Mouse (Mus musculus): ENCODE measurements at regions not wholly inside any gene's neighbourhood (a gene's known extent, or its start where the extent isn't known, plus 50 kb on each side); places are given as distances from the start of the nearest gene placed in this dataset.

- H3K4me1 ChIP-seq (ENCODE audit: control insufficient read depth, insufficient read depth, low read length) = no peaks in the 10 kb centered on the region
- TF ChIP-seq CTCF (IDR thresholded peaks at IDR 0.05; ENCODE audit: control insufficient read depth, insufficient read depth, low read length) (no peak), POLR2A (IDR thresholded peaks at IDR 0.05; ENCODE audit: borderline replicate concordance, control insufficient read depth, low read depth, low read length) (no peak)
- 77% methylated on average over 7 of the region's 7 CpGs for WGBS
- H3K4me3 ChIP-seq (replicated peaks; ENCODE audit: control insufficient read depth, low read depth, low read length) = no peak overlapping the region
- H3K27ac ChIP-seq (ENCODE audit: control insufficient read depth, insufficient read depth, low read depth, low read length, poor library complexity) = no peak overlapping the region
Measured at GRCm38 (mm10) chr10:125802923-125803583, 162.9 kb upstream of the Lrig3 start.

DNA sequence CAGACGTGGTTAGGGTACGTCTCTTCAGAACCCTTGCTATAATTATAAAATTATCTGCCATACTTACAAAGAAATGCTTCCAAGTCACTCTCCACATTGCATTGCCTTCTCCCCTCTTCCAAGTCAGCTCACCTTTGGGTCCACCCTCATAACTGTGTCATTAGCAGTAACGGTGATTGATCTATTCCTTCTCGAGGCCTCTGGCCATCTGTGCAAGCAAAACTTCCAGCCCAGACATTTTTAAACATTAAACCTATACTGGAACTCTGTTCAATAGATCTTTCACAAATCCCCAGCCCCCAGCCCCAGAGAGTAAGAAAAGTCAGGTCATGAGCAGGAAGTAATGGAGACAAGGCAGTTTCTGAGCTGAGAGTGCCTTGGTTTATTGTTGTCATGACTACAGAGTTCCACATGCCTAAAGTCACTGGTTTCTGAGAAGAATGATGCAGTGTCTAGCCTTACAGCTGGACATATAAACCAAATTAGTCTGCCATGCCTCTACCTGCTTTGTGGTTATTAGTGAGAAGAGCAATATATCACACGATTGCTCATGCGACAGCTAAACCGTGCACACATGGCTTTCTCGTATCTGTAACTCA lies 156.1 kb upstream of the Lrig3 start:
- TF ChIP-seq POLR2A (IDR thresholded peaks at IDR 0.05; ENCODE audit: borderline replicate concordance, control insufficient read depth, low read depth, low read length) (no peak), CTCF (IDR thresholded peaks at IDR 0.05; ENCODE audit: control insufficient read depth, insufficient read depth, low read length) (no peak)
- H3K4me3 ChIP-seq (replicated peaks; ENCODE audit: control insufficient read depth, low read depth, low read length) = no peak overlapping the region
- no peaks in the 10 kb centered on the region for H3K4me1 ChIP-seq (ENCODE audit: control insufficient read depth, insufficient read depth, low read length)
- H3K27ac ChIP-seq (ENCODE audit: control insufficient read depth, insufficient read depth, low read depth, low read length, poor library complexity) = no peak overlapping the region
- WGBS = 73% methylated on average over 8 of the region's 8 CpGs

DNA sequence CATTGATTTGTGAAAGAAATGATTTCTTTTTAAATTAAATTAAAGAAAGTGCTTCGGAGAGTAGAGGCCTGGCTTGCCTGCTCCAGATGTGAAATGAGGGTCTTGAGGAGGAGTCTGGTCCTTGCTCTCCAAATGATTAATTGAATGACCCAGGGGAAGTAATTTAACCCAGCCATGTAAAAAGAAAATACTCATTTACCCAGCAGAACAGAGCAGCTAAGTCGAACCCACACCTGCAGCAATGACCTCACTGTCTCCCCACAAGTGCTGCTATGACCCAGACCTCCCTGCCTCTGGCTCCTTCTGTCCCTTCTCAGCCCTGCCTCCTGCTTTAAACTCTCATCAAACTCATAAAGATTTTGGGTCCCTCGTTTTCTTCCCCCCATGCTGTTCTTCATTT lies 155.4 kb upstream of the Lrig3 start:
- TF ChIP-seq POLR2A (IDR thresholded peaks at IDR 0.05; ENCODE audit: borderline replicate concordance, control insufficient read depth, low read depth, low read length) = no peak
- no peak for TF ChIP-seq CTCF (IDR thresholded peaks at IDR 0.05; ENCODE audit: control insufficient read depth, insufficient read depth, low read length)
- Histone ChIP-seq H3K4me1 (ENCODE audit: control insufficient read depth, insufficient read depth, low read length) (no peaks in the 10 kb centered on the region), H3K27ac (ENCODE audit: control insufficient read depth, insufficient read depth, low read depth, low read length, poor library complexity) (no peak overlapping the region), H3K4me3 (replicated peaks; ENCODE audit: control insufficient read depth, low read depth, low read length) (no peak overlapping the region)
- WGBS = 53% methylated on average over 3 of the region's 3 CpGs

DNA sequence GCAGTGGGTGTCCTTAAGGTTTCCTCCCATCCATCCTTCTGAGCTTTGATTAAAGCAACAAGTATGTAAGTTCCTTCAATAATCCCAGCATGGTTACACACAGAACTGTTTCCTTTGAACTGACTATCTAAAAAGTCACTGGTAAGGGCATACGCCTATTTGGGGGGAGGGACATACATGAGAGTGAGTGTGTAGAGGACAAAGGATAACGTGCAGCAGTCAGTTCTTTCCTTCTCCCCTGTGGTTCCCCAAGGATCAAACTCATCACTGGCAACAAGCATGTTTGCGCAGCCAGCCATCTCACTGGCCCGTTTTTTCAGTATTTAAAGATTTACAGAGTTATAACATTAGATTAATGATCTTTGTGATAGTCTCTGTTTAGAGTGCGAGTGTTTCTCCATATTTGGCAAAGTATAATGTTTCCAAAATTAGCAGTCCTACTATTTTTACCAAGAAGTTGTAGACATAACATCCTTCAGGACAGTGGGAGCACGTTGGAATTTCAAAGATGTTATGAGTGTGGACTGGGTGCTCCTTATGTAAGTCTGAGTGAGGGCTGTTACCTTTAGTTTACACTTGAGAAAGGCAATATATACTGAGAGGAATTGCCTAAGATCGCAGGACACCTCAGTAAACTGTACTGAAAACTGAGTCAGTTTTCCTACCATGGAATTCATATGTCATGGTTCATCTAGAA lies 151.6 kb upstream of the Lrig3 start:
- H3K27ac ChIP-seq (ENCODE audit: control insufficient read depth, insufficient read depth, low read depth, low read length, poor library complexity) = no peak overlapping the region
- H3K4me3 ChIP-seq (replicated peaks; ENCODE audit: control insufficient read depth, low read depth, low read length) = no peak overlapping the region
- 71% methylated on average over 7 of the region's 7 CpGs for WGBS
- TF ChIP-seq POLR2A (IDR thresholded peaks at IDR 0.05; ENCODE audit: borderline replicate concordance, control insufficient read depth, low read depth, low read length) (no peak), CTCF (IDR thresholded peaks at IDR 0.05; ENCODE audit: control insufficient read depth, insufficient read depth, low read length) (no peak)
- H3K4me1 ChIP-seq (ENCODE audit: control insufficient read depth, insufficient read depth, low read length) = no peaks in the 10 kb centered on the region

- 65% methylated on average over 5 of the region's 5 CpGs for WGBS
- no peak overlapping the region for H3K4me3 ChIP-seq (replicated peaks; ENCODE audit: control insufficient read depth, low read depth, low read length)
Measured at GRCm38 (mm10) chr10:125832134-125832533, 133.8 kb upstream of the Lrig3 start.

DNA sequence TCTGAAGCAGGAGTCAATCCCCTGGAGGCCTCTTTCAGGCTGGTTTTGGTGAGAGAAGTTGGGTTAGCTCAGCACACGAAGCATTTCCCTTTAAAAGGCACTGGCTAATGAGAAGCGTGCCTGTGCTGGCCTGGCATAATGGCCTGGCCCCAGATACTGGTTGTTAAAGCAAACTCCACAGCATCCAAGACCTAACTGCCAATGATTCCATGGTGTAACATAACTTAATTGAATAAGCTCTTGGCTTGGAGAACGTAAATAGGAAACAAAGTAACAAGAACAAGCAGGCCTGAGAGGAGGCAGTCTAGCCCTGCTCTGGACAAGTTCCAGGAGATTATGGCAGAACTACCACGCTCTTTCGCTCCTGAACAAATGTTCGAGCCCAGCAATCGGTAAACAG lies 133.2 kb upstream of the Lrig3 start:
- Histone ChIP-seq H3K27ac (ENCODE audit: control insufficient read depth, insufficient read depth, low read depth, low read length, poor library complexity) (no peak overlapping the region), H3K4me1 (ENCODE audit: control insufficient read depth, insufficient read depth, low read length) (no peaks in the 10 kb centered on the region; the same call in 1 of the 2 replicates), H3K4me3 (replicated peaks; ENCODE audit: control insufficient read depth, low read depth, low read length) (no peak overlapping the region)
- TF ChIP-seq CTCF (IDR thresholded peaks at IDR 0.05; ENCODE audit: control insufficient read depth, insufficient read depth, low read length) (no peak), POLR2A (IDR thresholded peaks at IDR 0.05; ENCODE audit: borderline replicate concordance, control insufficient read depth, low read depth, low read length) (no peak)
- WGBS = 77% methylated on average over 7 of the region's 7 CpGs

More at GRCm38 (mm10) chr10:125832134-125832533, 133.8 kb upstream of the Lrig3 start:
- TF ChIP-seq POLR2A (IDR thresholded peaks at IDR 0.05; ENCODE audit: borderline replicate concordance, control insufficient read depth, low read depth, low read length) (no peak), CTCF (IDR thresholded peaks at IDR 0.05; ENCODE audit: control insufficient read depth, insufficient read depth, low read length) (no peak)
- Histone ChIP-seq H3K4me1 (ENCODE audit: control insufficient read depth, insufficient read depth, low read length) (no peaks in the 10 kb centered on the region; the same call in 1 of the 2 replicates), H3K27ac (ENCODE audit: control insufficient read depth, insufficient read depth, low read depth, low read length, poor library complexity) (no peak overlapping the region)

- whole genome bisulfite sequencing = 70% methylated on average over 4 of the region's 4 CpGs
- Histone ChIP-seq H3K27ac (ENCODE audit: control insufficient read depth, insufficient read depth, low read depth, low read length, poor library complexity) (no peak overlapping the region), H3K4me1 (ENCODE audit: control insufficient read depth, insufficient read depth, low read length) (no peaks in the 10 kb centered on the region; the same call in 1 of the 2 replicates), H3K4me3 (replicated peaks; ENCODE audit: control insufficient read depth, low read depth, low read length) (no peak overlapping the region)
- TF ChIP-seq CTCF (IDR thresholded peaks at IDR 0.05; ENCODE audit: control insufficient read depth, insufficient read depth, low read length) (no peak), POLR2A (IDR thresholded peaks at IDR 0.05; ENCODE audit: borderline replicate concordance, control insufficient read depth, low read depth, low read length) (no peak)
Measured at GRCm38 (mm10) chr10:125833989-125834388, 132.0 kb upstream of the Lrig3 start.

DNA sequence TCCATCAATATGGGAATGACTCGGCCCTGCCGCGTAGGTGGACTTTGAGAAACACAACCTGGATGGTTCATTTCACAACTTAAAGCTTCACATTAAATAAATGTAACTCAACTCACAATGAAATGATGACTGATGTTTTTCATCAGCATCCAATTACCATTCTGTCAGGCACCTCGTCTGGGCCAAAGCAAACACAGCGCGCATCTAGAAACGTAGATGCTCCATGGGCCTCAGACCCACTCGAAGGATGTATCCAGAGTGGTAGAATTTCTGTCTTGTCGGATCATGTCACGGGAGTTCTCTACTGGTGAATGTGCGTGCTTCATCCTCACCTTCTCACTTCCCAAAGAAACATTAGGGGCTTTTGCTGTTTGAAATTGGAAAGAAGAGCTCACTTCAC lies 127.0 kb upstream of the Lrig3 start:
- no peak overlapping the region for H3K27ac ChIP-seq (ENCODE audit: control insufficient read depth, insufficient read depth, low read depth, low read length, poor library complexity)
- WGBS = 87% methylated on average over 11 of the region's 11 CpGs

More for the DNA sequence above, 127.0 kb upstream of the Lrig3 start:
- no peak overlapping the region for H3K4me3 ChIP-seq (replicated peaks; ENCODE audit: control insufficient read depth, low read depth, low read length)
- H3K4me1 ChIP-seq (ENCODE audit: control insufficient read depth, insufficient read depth, low read length) = no peaks in the 10 kb centered on the region; the same call in 1 of the 2 replicates
- TF ChIP-seq CTCF (IDR thresholded peaks at IDR 0.05; ENCODE audit: control insufficient read depth, insufficient read depth, low read length) (no peak), POLR2A (IDR thresholded peaks at IDR 0.05; ENCODE audit: borderline replicate concordance, control insufficient read depth, low read depth, low read length) (no peak)
